Mouse (Mus musculus): ENCODE measurements around the gene Ccdc13. TPM values are rescaled to one million over a fixed set of nuclear protein-coding genes. Genes with fewer than 3 reads are reported as not detected.

Gene Ccdc13
- total and polyA plus RNA-seq, 3 experiments: 0.25 TPM; not detected in 2

GRCm38 (mm10) chr9:121869973-121870515 lies 30.8 kb upstream of the Ccdc13 start:
- Histone ChIP-seq H3K27ac (ENCODE audit: insufficient read depth, low read depth) (no peak overlapping the region), H3K9ac (ENCODE audit: insufficient read depth, low read depth) (no peak overlapping the region), H3K79me2 (replicated peaks; ENCODE audit: control insufficient read depth, extremely low read depth, insufficient read depth, poor library complexity, severe bottlenecking) (no peaks in the 10 kb centered on the region), H3K4me2 (ENCODE audit: insufficient read depth, low read depth, poor library complexity, severe bottlenecking) (no peak overlapping the region), H3K36me3 (replicated peaks in 1 of 2; ENCODE audit: control insufficient read depth in 1 of 2, insufficient read depth in 1 of 2, low read length in 1 of 2) (no peaks in the 10 kb centered on the region), H3K9me3 (replicated peaks; ENCODE audit: low read length) (no peaks in the 10 kb centered on the region), H3K4me3 (replicated peaks in 1 of 3; ENCODE audit: low read depth in 2 of 3, low read length in 2 of 3, poor library complexity in 1 of 3) (no peak overlapping the region), H3K4me1 (ENCODE audit: control insufficient read depth in 1 of 2, insufficient read depth in 2 of 2) (no peaks in the 10 kb centered on the region), H3K27me3 (replicated peaks) (peaks cover 8% of the 10 kb centered on the region)
- no peak for DNase-seq (ENCODE audit: extremely low read depth)
- in situ Hi-C loops (cut with MboI; ENCODE audit: low pct_ligation_motif_present, low pct_unique_long_range_greater_than_20kb, low sequenced_read_pairs): loop anchor here (10.0 kb wide), 1 partner anchor 115 kb away; no protein-coding TSS in a partner anchor
- dilution Hi-C loops (cut with MboI; ENCODE audit: extremely low pct_ligation_motif_present, extremely low pct_unique_long_range_greater_than_20kb, low sequenced_read_pairs): no loop called here
- TF ChIP-seq USF2 (conservative IDR thresholded peaks at IDR 0.05; ENCODE audit: low read depth, low read length): no peak

- DNase-seq (ENCODE audit: extremely low read depth): no peak
- TF ChIP-seq ZKSCAN1 (IDR thresholded peaks at IDR 0.05; ENCODE audit: borderline replicate concordance, low read depth, low read length) (no peak), KAT2A (IDR thresholded peaks at IDR 0.05; ENCODE audit: insufficient replicate concordance, low read length) (no peak), TCF12 (IDR thresholded peaks at IDR 0.05; ENCODE audit: low read depth, low read length) (no peak), RAD21 (IDR thresholded peaks at IDR 0.05; ENCODE audit: low read depth, low read length) (no peak), MAZ (IDR thresholded peaks at IDR 0.05; ENCODE audit: low read depth, low read length) (no peak), ELF1 (IDR thresholded peaks at IDR 0.05; ENCODE audit: low read depth, low read length) (no peak), UBTF (IDR thresholded peaks at IDR 0.05; ENCODE audit: low read depth, low read length) (no peak), IRF4 (IDR thresholded peaks at IDR 0.05; ENCODE audit: low read depth, low read length) (no peak), GABPA (IDR thresholded peaks at IDR 0.05; ENCODE audit: insufficient replicate concordance, low read depth, low read length) (no peak), CHD2 (IDR thresholded peaks at IDR 0.05; ENCODE audit: low read length) (no peak), BHLHE40 (IDR thresholded peaks at IDR 0.05; ENCODE audit: low read depth, low read length) (no peak), NRF1 (IDR thresholded peaks at IDR 0.05; ENCODE audit: low read depth, low read length) (no peak), ETS1 (conservative IDR thresholded peaks at IDR 0.05; ENCODE audit: low read depth, low read length) (no peak), MEF2A (IDR thresholded peaks at IDR 0.05; ENCODE audit: borderline replicate concordance, low read depth, low read length) (no peak), EP300 (IDR thresholded peaks at IDR 0.05; ENCODE audit: low read length) (no peak)
- Histone ChIP-seq H3K9me3 (replicated peaks; ENCODE audit: low read length) (no peaks in the 10 kb centered on the region), H3K79me2 (replicated peaks; ENCODE audit: control insufficient read depth, extremely low read depth, insufficient read depth, poor library complexity, severe bottlenecking) (no peaks in the 10 kb centered on the region), H3K27ac (ENCODE audit: insufficient read depth, low read depth) (no peak overlapping the region), H3K9ac (ENCODE audit: insufficient read depth, low read depth) (no peak overlapping the region), H3K4me2 (ENCODE audit: insufficient read depth, low read depth, poor library complexity, severe bottlenecking) (no peak overlapping the region), H3K4me1 (ENCODE audit: control insufficient read depth in 1 of 2, insufficient read depth in 2 of 2) (no peaks in the 10 kb centered on the region), H3K27me3 (replicated peaks) (peaks cover 8% of the 10 kb centered on the region), H3K36me3 (replicated peaks in 1 of 2; ENCODE audit: control insufficient read depth in 1 of 2, insufficient read depth in 1 of 2, low read length in 1 of 2) (no peaks in the 10 kb centered on the region), H3K4me3 (replicated peaks in 1 of 3; ENCODE audit: low read depth in 2 of 3, low read length in 2 of 3, poor library complexity in 1 of 3) (no peak overlapping the region)
- dilution Hi-C loops (cut with MboI; ENCODE audit: extremely low pct_ligation_motif_present, extremely low pct_unique_long_range_greater_than_20kb, low sequenced_read_pairs): no loop called here
- in situ Hi-C loops (cut with MboI; ENCODE audit: low pct_ligation_motif_present, low pct_unique_long_range_greater_than_20kb, low sequenced_read_pairs): no loop called here
Observed at GRCm38 (mm10) chr9:121869432-121869831, 30.2 kb upstream of the Ccdc13 start.
